Mouse (Mus musculus): ENCODE results near the gene Lrrc73.

The Lrrc73 gene

GRCm38 (mm10) chr17:46285407-46285806 lies 32.1 kb downstream of the Lrrc73 start:
- in situ Hi-C loops (cut with MboI, MseI): no loop called here

GRCm38 (mm10) chr17:46287678-46288095 lies 34.4 kb downstream of the Lrrc73 start:
- in situ Hi-C loops (cut with MboI, MseI): no loop called here

GRCm38 (mm10) chr17:46296601-46297000 lies 43.3 kb downstream of the Lrrc73 start:
- in situ Hi-C loops (cut with MboI, MseI): no loop called here

- in situ Hi-C loops (cut with MboI, MseI): no loop called here
These were observed 43.7 kb downstream of the Lrrc73 start for GRCm38 (mm10) chr17:46297028-46297363.

DNA sequence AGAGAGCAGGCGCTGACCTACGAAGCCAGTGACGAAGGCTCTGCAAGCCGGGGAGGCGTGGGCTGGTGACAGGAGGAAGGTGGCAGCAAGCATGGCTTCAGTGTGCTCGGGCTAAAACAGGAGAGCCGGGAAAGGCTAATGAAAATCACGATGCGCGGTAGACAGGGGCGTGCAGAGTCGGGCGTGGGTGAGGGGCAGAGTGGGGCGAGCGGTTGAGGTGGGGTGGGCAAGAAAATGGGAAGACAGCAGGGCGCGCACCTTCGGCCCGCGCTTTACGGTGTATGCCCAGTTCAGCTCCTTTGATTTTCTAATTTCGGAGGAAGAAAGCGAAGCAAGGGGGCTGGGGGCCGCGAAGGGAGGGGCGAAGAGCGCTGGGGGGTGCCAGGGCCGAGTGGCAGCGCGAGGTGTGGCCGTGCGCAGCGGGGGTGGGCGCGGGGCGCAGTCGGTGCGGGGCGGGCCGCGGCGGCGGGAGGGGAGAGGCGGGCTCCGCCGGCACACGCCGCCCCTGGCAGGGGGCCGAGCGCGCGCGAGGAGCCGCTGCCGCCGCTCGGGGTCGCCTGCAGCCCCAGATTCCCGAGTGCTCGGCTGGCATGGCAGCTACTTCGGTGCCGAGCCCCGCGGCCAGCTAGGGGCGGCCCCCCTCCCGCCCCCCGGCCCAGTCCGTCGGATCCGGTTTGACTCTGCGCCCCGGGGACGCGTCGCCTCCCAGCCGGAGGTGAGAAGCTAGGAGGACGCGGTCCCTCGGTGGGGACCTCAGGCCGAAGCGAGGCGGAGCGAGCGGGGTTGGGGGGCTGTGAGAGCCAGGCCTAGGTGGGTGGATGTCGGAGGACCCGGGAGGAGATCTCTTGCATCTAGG lies 44.3 kb downstream of the Lrrc73 start, which contains the start of gene Dlk2:
TSS of gene Dlk2 (plus strand) at position 58 of the 856 bp plus-strand sequence.
- in situ Hi-C loops (cut with MboI, MseI): no loop called here

DNA sequence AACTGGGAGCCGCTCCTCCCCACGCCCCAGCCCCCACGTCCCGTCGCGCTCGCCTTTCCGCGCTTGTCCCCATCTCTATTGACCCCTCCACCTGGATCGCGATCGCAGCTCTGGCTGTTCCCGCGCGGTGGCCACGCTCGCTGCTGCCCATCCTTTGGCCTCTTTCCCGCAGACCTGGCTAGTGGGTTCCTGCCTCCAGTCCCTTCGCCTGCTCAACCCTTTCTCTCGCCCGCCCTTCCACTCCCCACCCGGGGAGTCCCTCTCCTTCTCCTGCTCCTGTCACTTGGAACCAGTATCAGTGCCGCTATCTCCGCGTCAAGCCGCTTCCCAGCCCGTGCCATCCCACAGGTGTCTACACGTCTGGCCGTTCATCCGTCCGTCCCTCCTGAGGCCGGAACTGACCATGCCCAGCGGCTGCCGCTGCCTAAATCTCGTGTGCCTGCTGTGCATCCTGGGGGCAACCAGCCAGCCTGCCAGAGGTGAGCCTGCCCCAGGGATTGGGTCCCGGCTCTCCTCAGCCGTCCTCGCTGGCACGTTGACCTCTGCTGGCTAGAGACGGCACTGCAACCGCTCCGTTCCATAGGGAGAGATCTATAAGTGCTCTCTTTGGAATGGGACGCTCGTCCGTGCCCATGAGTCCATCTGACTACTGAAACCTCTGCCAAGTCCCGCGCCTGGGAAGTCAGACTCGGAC lies 45.0 kb downstream of the Lrrc73 start:
- in situ Hi-C loops (cut with MboI, MseI): no loop called here

DNA sequence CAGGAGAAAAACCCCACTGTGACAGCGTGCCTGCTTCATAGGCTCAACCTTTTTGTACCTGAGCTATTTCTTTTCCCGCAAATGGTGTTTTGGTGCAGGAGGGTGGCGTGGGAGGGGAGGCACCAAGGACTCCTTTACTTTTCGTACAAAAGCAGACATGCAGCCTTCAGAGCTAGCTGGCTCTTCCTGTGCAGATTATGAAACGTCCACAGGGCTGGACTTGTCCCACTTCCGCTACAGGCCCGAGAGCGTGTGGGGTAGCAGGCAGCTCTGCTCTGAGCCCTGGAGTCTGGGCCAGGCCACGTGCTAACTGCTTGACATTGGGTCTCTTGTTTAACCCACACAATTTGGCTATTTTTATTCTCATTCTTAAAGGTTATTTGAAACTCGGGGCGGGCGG lies 48.6 kb downstream of the Lrrc73 start:
- in situ Hi-C loops (cut with MboI, MseI): loop anchor here (10.0 kb wide), 1 partner anchor 577 kb away; no protein-coding TSS in a partner anchor

- in situ Hi-C loops (cut with MboI, MseI): loop anchor here (10.0 kb wide), 1 partner anchor 579 kb away; no protein-coding TSS in a partner anchor
These were observed 50.9 kb downstream of the Lrrc73 start for GRCm38 (mm10) chr17:46304184-46304583.

Measured in regulatory T cell (primary cell).